Mouse (Mus musculus): Measurements from ENCODE around the gene Cdk19.

DNA sequence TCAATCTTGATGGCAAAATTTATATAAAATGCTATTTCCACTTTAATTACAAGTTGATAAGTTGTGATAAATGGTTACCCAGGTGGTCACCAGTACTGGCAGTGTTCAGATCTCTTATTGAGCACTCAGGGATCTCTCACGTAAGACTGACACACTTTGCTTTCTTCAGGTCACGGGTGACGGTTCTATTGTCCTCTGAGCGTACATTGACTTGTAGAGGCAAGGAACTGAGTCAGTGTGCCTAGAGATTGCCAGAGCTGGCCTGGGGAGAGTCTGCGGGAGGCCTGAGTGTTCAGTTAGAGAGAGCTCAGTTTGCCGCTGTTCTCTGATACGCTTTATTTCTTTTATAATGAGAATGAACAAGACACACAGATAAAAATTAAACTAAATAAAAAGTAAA, 104.0 kb downstream of the Cdk19 start:
- TF ChIP-seq FLI1 (IDR thresholded peaks at IDR 0.05; ENCODE audit: low read length) (no peak), GATA1 (IDR thresholded peaks at IDR 0.05; ENCODE audit: borderline replicate concordance, low read length) (no peak)
